Mouse (Mus musculus) adrenal gland, adult 10 weeks (tissue): ENCODE results near the gene Chmp1a. TPM values are rescaled to one million over a fixed set of nuclear protein-coding genes. Genes with fewer than 3 reads are reported as not detected.

Experiments used
- polyA plus RNA-seq: library from polyadenylated mRNA; stranded (reverse); fragments of 350-450 nt; fragmentation: Illumina TruSeq; extraction: RNeasy Lipid Tissue Mini Kit (QIAGEN cat#74804); gene quantifications from one replicate; pipeline ENCODE4 v1.2.3, GENCODE M21; 2014; ENCODE audit warnings: low read depth, low replicate concordance

Chmp1a gene
- 9.4 TPM for polyA plus RNA-seq

GRCm38 (mm10) chr8:123212321-123213117 is at the start of gene Chmp1a, which contains the start of gene Spata33:
Gene Chmp1a (minus strand): TSS chr8:123212763.
Gene Spata33 (plus strand): TSS chr8:123212832.

GRCm38 (mm10) chr8:123254099-123254885 is 41.7 kb upstream of the Chmp1a start, which contains the start of the genes Zfp276 and Vps9d1:
Gene Zfp276 (plus strand): TSS chr8:123254195.
Gene Vps9d1 (minus strand): TSS chr8:123254348.

GRCm38 (mm10) chr8:123235520-123236497 is 23.2 kb upstream of the Chmp1a start, which contains the start of gene Spata2l:
Gene Spata2l (minus strand): TSS chr8:123236233.

DNA sequence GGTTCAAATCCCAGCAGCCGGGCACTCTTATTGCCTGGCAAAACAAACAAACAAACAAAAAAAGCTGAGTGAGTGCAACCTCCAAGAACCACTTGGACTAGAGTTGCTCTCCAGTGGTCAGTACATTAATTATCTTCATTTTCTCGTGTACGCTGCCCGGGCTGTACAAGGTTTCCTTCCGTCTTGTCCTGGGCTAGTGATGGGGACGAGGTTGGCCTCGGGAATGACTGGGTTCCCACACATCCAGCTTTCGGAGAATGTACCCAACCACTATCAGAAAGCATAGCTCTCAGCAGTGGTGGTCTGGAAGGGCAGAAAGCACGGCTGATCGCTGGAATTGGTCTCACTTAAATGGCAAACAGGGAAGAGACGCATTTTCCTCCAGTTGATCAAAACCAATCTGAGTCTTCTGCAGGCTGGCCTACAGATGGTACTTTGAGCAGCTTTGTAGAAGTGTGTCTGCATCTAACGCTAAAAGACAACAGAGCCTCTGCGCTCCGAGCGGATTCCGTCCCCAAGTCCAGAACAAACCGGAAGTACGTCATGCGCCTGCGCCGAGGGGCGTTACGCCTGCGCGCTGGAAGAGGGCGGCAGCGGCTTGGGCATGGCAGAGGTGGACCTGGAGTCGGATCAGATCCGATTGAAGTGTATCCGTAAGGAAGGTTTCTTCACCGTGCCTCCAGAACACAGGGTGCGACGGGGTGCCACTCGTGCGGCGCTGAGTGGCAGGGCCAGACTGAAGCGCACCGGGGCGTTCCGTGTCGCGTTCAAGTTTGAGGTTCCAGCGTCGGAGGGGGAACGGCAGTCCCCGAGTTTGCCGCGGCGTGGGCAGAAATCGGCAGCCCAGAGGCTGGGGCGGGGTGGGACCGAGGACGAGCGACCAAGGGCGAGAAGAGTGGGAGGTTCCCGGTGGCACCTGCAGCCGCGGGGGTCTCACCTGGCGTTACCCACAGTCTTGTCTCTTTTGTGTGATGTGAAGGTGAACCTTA is 12.0 kb upstream of the Chmp1a start, which contains the start of gene Cdk10:
TSS of gene Cdk10 (plus strand) at position 565 of the 989 bp plus-strand sequence.

DNA sequence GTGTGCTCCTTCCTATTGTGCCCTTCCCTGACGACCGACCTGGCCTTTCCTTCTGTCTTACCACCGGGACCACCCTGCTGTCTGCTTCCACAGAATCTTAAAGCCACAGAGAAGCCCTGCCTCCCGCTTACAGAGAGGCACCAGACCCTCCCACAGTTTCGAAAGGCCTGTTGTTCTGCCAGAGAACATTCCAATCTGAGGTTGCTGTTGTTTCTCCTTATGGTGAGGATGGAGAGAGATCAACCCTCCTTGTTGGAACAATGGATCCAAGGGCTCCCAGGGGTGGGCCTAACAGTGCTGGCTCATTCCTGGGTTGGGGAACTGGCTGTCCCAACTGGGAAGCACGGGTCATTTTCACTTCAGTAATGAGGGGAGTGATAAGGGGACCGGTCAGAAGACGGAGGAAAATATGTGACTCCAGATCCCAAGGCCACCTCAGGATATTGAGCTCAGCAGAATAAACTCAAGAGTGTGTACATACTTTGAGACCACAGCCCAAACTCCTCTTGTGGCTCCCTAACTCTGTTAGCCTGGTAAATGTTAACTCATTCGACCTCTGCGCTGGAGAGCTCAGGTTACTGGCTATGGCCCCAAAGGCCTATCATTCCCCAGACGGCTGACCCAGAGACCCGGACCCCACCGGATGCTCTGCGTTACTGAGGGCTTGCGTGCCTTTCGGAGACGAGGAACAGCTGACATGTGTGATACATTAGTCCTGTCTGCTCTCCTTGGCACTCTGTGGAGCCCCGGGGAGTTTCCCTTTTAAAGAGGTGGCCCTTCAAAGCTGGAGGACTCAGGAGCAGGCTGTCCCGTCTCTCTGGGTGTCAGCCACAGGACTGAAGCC is 26.8 kb downstream of the Chmp1a start, which contains the start of gene Dpep1:
TSS of gene Dpep1 (plus strand) at position 677 of the 844 bp plus-strand sequence.

GRCm38 (mm10) chr8:123157888-123158465 is 54.6 kb downstream of the Chmp1a start, which contains the start of gene Sult5a1:
Gene Sult5a1 (minus strand): TSS chr8:123158315.

Other genes starting within 250 kb of the Chmp1a start
- 67.5 TPM for gene Ankrd11, start 170.5 kb downstream of the Chmp1a start, polyA plus RNA-seq
- 32.2 TPM for gene Spg7, start 149.8 kb downstream of the Chmp1a start, polyA plus RNA-seq
- gene Rpl13, start 110.4 kb downstream of the Chmp1a start, polyA plus RNA-seq: 71.7 TPM
- not detected for gene Cpne7, start 95.4 kb downstream of the Chmp1a start, polyA plus RNA-seq
- gene Sult5a1, start 54.4 kb downstream of the Chmp1a start, polyA plus RNA-seq: 0.99 TPM
- gene Dpep1, start 26.5 kb downstream of the Chmp1a start, polyA plus RNA-seq: 17.1 TPM
- 0.70 TPM for gene Spata33, start 69 bp upstream of the Chmp1a start, polyA plus RNA-seq
- 2.9 TPM for gene Cdk10, start 12.1 kb upstream of the Chmp1a start, polyA plus RNA-seq
- 0.58 TPM for gene Spata2l, start 23.5 kb upstream of the Chmp1a start, polyA plus RNA-seq
- gene Zfp276, start 41.4 kb upstream of the Chmp1a start, polyA plus RNA-seq: 2.2 TPM
- gene Vps9d1, start 41.6 kb upstream of the Chmp1a start, polyA plus RNA-seq: 1.9 TPM
- not detected for gene Fanca, start 105.8 kb upstream of the Chmp1a start, polyA plus RNA-seq
- not detected for gene Spire2, start 120.0 kb upstream of the Chmp1a start, polyA plus RNA-seq
- gene Tcf25, start 161.0 kb upstream of the Chmp1a start, polyA plus RNA-seq: 246 TPM
- not detected for gene Mc1r, start 194.3 kb upstream of the Chmp1a start, polyA plus RNA-seq
- 0.52 TPM for gene Tubb3, start 198.7 kb upstream of the Chmp1a start, polyA plus RNA-seq
- gene Def8, start 210.8 kb upstream of the Chmp1a start, polyA plus RNA-seq: 3.0 TPM